Mouse (Mus musculus) lung, adult 2 months (tissue): ENCODE measurements at regions not wholly inside any gene's neighbourhood (a gene's known extent, or its start where the extent isn't known, plus 50 kb on each side); places are given as distances from the start of the nearest gene placed in this dataset.

Source experiments
- CTCF ChIP-seq: fragments of 200-500 bp; IDR thresholded peaks from 2 replicates; pipeline ENCODE4 v1.5.1; 2011; ENCODE audit warnings: mild to moderate bottlenecking, low read length, control low read depth; ENCODE audit not compliant: insufficient read depth
- POLR2A ChIP-seq: fragments of 200-500 bp; IDR thresholded peaks from 2 replicates; pipeline ENCODE4 v1.6.1; 2011; ENCODE audit warnings: low read depth, mild to moderate bottlenecking, control low read depth, low read length, borderline replicate concordance; ENCODE audit errors: extremely low read depth

- TF ChIP-seq CTCF (no peak), POLR2A (no peak)
Measured at GRCm38 (mm10) chr13:111903361-111903760, 94.6 kb upstream of the Map3k1 start.
